Mouse (Mus musculus) bone marrow, adult 2 months (tissue): Measurements from ENCODE around the gene Trpv2. TPM values are rescaled to one million over a fixed set of nuclear protein-coding genes. Genes with fewer than 3 reads are reported as not detected.

Experiments
- H3K27ac ChIP-seq: fragments of 200-500 bp; 2 replicates; pipeline ENCODE4 v1.5.1; 2012; ENCODE audit warnings: low read depth, mild to moderate bottlenecking, control low read depth, inconsistent platforms, low read length; ENCODE audit not compliant: control insufficient read depth, poor library complexity, insufficient read depth
- H3K4me1 ChIP-seq: fragments of 200-500 bp; 2 replicates; pipeline ENCODE4 v1.6.1; 2011; ENCODE audit warnings: low read length; ENCODE audit not compliant: control insufficient read depth, insufficient read depth
- H3K4me3 ChIP-seq: fragments of 200-500 bp; replicated peaks from 2 replicates; pipeline ENCODE3; 2011; ENCODE audit warnings: mild to moderate bottlenecking, low read depth, low read length, control low read depth; ENCODE audit not compliant: control insufficient read depth
- CTCF ChIP-seq: fragments of 200-500 bp; IDR thresholded peaks from 2 replicates; pipeline ENCODE4 v1.5.1; 2011; ENCODE audit warnings: low read length, control low read depth; ENCODE audit not compliant: control insufficient read depth, insufficient read depth
- POLR2A ChIP-seq: fragments of 200-500 bp; IDR thresholded peaks from 2 replicates; pipeline ENCODE4 v1.6.1; 2011; ENCODE audit warnings: low read depth, mild to moderate bottlenecking, control low read depth, low read length, borderline replicate concordance; ENCODE audit not compliant: control insufficient read depth
- WGBS: fragments of 180-500 bp; shearing (Covaris S2); methylation state at CpG from one replicate; pipeline ENCODE4 v1.1.7; 2018; 5-methylcytosine and 5-hydroxymethylcytosine counted together
- polyA plus RNA-seq: library from polyadenylated mRNA; stranded (reverse); fragments of >200 nt; gene quantifications from 2 replicates; pipeline ENCODE4 v1.2.4, GENCODE M21; 2011; ENCODE audit warnings: low replicate concordance; ENCODE audit not compliant: missing spikeins, insufficient read depth, insufficient read length

Trpv2 gene
- polyA plus RNA-seq, 1 experiment = 22.0 TPM

- Histone ChIP-seq H3K4me1 (0 out of 2 replicates have a peak, but pooled peaks cover 1% of the 10 kb centered on the region), H3K27ac (no peak overlapping the region), H3K4me3 (no peak overlapping the region)
- TF ChIP-seq CTCF (no peak), POLR2A (no peak)
- 73% methylated on average over 5 of the region's 5 CpGs for WGBS
These were observed 12.7 kb downstream of the Trpv2 start for GRCm38 (mm10) chr11:62587034-62587433.

- Histone ChIP-seq H3K4me3 (no peak overlapping the region), H3K4me1 (0 out of 2 replicates have a peak, but pooled peaks cover 1% of the 10 kb centered on the region), H3K27ac (no peak overlapping the region)
- TF ChIP-seq CTCF (no peak), POLR2A (no peak)
- WGBS = 91% methylated on average over 10 of the region's 10 CpGs
These were observed 15.1 kb downstream of the Trpv2 start for GRCm38 (mm10) chr11:62589391-62589790.

- H3K4me3 ChIP-seq = no peak overlapping the region
- TF ChIP-seq POLR2A (no peak), CTCF (no peak)
- H3K27ac ChIP-seq = no peak overlapping the region
- WGBS = 89% methylated on average over 2 of the region's 2 CpGs
- H3K4me1 ChIP-seq = no peaks in the 10 kb centered on the region
These were observed 16.7 kb downstream of the Trpv2 start for GRCm38 (mm10) chr11:62591026-62591425.

GRCm38 (mm10) chr11:62591904-62592575 is 17.8 kb downstream of the Trpv2 start:
- H3K27ac ChIP-seq = no peak overlapping the region
- WGBS = 85% methylated on average over 8 of the region's 8 CpGs
- TF ChIP-seq CTCF (no peak), POLR2A (no peak)

GRCm38 (mm10) chr11:62598571-62598970 is 24.3 kb downstream of the Trpv2 start:
- TF ChIP-seq POLR2A (no peak), CTCF (no peak)
- Histone ChIP-seq H3K4me1 (no peaks in the 10 kb centered on the region), H3K27ac (no peak overlapping the region), H3K4me3 (no peak overlapping the region)
- 83% methylated on average over 4 of the region's 4 CpGs for WGBS

More at GRCm38 (mm10) chr11:62591904-62592575, 17.8 kb downstream of the Trpv2 start:
- H3K4me1 ChIP-seq = no peaks in the 10 kb centered on the region
- no peak overlapping the region for H3K4me3 ChIP-seq

GRCm38 (mm10) chr11:62601732-62602618 is 27.7 kb downstream of the Trpv2 start:
- Histone ChIP-seq H3K27ac (peak overlapping the region; percentile 95), H3K4me3 (peak overlapping the region; percentile 80), H3K4me1 (no peaks in the 10 kb centered on the region; the same call in 1 of the 2 replicates)
- 13% methylated on average over 17 of the region's 17 CpGs for WGBS
- TF ChIP-seq POLR2A = no peak
- no peak for TF ChIP-seq CTCF

GRCm38 (mm10) chr11:62602619-62603311 is 28.5 kb downstream of the Trpv2 start:
- Histone ChIP-seq H3K4me3 (peak overlapping the region; percentile 80), H3K4me1 (no peaks in the 10 kb centered on the region; the same call in 1 of the 2 replicates), H3K27ac (peak overlapping the region; percentile 95)
- TF ChIP-seq CTCF (0 out of 2 replicates have a peak, but pooled peaks have one; percentile 7), POLR2A (peak; percentile 98)
- under 1% methylated on average over 58 of the region's 58 CpGs for WGBS
